Mouse (Mus musculus) B cell, adult 62 days (primary cell): ENCODE results near the gene Gm6401. TPM values are rescaled to one million over a fixed set of nuclear protein-coding genes. Genes with fewer than 3 reads are reported as not detected.

ENCODE experiments used
- total RNA-seq: library from RNA; stranded (reverse); gene quantifications from 4 replicates; pipeline ENCODE4 v1.2.4, GENCODE M21; 2023

Gm6401 gene
- total RNA-seq, result not detected in 4 replicates

DNA sequence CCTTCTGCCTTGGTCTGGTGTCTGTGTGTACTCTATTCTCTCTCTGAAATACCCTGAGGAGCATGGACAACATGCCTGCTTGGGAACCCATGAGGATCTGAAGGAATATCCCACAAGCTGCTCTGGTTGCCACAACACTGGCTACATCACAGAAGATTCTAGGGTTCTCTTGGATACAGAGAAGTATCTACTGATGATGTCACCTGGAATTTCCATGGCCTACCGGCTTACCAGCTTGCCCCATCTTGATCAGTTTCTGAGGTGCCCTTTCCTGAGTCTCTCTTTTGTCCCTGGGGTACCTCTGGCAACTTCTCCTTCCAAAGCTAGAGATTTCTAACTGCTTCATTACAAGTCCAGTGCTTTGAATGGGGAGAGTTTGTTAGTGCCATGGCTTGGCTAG, at the start of gene Gm6401:
TSS of gene Gm6401 (minus strand) at position 101 of the 400 bp plus-strand sequence.

DNA sequence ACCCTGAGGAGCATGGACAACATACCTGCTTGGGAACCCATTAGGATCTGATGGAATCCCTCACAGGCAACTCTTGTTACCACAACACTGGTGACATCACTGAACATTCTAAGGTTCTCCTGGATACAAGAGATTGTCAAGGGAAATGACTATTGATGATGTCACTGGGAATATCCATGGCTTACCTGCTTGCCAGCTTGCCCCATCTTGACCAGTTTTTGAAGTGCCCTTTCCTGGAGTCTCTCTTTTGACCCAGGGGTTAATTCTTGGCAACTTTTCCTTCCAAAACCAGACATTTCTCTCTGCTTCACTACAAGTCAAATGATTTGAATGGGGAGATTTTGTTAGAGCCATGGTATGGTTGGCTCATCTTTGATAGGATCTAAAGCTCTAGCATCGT, 15.5 kb upstream of the Gm6401 start, which contains the start of gene Gm3543:
TSS of gene Gm3543 (minus strand) at position 101 of the 400 bp plus-strand sequence.

DNA sequence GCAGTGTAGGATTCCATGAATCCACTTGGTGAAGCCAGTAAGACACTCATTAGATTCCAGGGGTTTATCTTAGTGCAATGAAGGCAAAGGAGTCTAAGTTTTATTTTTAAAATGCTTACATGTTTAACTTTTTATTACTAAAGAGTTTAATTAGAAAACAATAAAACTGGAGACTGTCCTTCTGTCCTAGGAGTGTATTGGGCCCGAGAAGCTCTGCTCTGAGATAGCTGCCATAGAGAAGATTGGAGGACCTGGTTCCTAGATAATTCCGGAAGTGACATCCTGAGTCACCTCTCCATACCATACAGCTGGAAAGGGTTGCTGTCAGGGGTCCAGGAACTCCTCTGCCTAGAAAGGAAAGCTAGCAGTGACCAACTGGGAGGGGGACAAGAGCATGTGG, 24.0 kb downstream of the Gm6401 start, which contains the start of gene 1700024B05Rik:
TSS of gene 1700024B05Rik (plus strand) at position 301 of the 400 bp plus-strand sequence.

DNA sequence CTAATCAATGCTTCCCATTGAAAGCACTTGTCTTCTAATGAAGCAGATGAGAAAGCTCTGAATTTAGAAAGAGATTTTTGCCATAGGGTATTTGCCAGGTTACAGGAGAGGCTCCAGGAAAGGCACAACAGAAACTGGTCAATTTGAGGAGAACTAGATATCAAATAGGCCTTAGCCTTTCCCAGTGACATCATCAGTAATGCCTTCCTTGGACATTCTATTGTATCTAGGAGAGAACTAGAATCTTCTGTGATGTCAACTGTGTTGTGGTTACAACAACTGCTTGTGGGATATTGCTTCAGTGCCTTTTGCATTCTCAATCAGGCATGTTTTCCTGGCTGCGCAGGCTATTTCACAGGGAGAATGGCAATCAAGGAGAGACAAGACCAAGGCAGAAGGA, 43.1 kb downstream of the Gm6401 start, which contains the start of gene 1700049E17Rik1:
TSS of gene 1700049E17Rik1 (plus strand) at position 301 of the 400 bp plus-strand sequence.

Other genes starting within 250 kb of the Gm6401 start
- not detected in 4 replicates for gene Gm7929, start 217.3 kb downstream of the Gm6401 start, total RNA-seq
- gene Gm47189, start 195.5 kb downstream of the Gm6401 start, total RNA-seq, result not detected in 4 replicates
- gene Gm7980, start 60.6 kb downstream of the Gm6401 start, total RNA-seq, result not detected in 4 replicates
- gene 1700049E17Rik1, start 43.0 kb downstream of the Gm6401 start, total RNA-seq, result not detected in 4 replicates
- gene 1700024B05Rik, start 23.9 kb downstream of the Gm6401 start, total RNA-seq, result not detected in 4 replicates
- not detected in 4 replicates for gene Gm3543, start 15.4 kb upstream of the Gm6401 start, total RNA-seq
- gene Gm7951, start 149.4 kb upstream of the Gm6401 start, total RNA-seq, result not detected in 4 replicates
- not detected in 4 replicates for gene Gm17027, start 194.7 kb upstream of the Gm6401 start, total RNA-seq
- gene Gm3573, start 222.9 kb upstream of the Gm6401 start, total RNA-seq, result not detected in 4 replicates